Mouse (Mus musculus) megakaryocyte, adult 5-6 weeks (primary cell): ENCODE results near the gene Gm826. TPM values are rescaled to one million over a fixed set of nuclear protein-coding genes. Genes with fewer than 3 reads are reported as not detected.

Source experiments
- ATAC-seq: 2 replicates; pipeline ENCODE4 v1.8.0; 2016; ENCODE audit warnings: mild to moderate bottlenecking, inconsistent platforms; ENCODE audit not compliant: poor library complexity, severe bottlenecking
- total RNA-seq, 2 experiments: library from RNA; stranded (forward) in 1 of 2; stranded (reverse) in 1 of 2; fragments of 153-499, 151-499 nt in 1 of 2; fragments of 221-1000, 200-1000 nt in 1 of 2; gene quantifications; 2 replicates each; pipeline versions ENCODE4 v1.2.3 to v1.2.4; 2015 to 2017

Gene Gm826
- total RNA-seq, 2 experiments from 2014 or later, result 1.2 TPM; not detected in 1

GRCm38 (mm10) chr2:160298586-160298985 is 35.4 kb downstream of the Gm826 start:
- ATAC-seq, result no peak

- no peak for ATAC-seq
Measured at GRCm38 (mm10) chr2:160288538-160289151, 45.3 kb downstream of the Gm826 start.

- ATAC-seq, result peak; percentile 99
Measured at GRCm38 (mm10) chr2:160275959-160276657, 57.9 kb downstream of the Gm826 start.

- peak; percentile 88 for ATAC-seq
Measured at GRCm38 (mm10) chr2:160267828-160268453, 66.0 kb downstream of the Gm826 start.

GRCm38 (mm10) chr2:160263861-160264260 is 70.1 kb downstream of the Gm826 start:
- ATAC-seq, result no peak

GRCm38 (mm10) chr2:160261538-160261937 is 72.4 kb downstream of the Gm826 start:
- no peak for ATAC-seq

Other genes starting within 250 kb of the Gm826 start
- 15.3 and 17.5 TPM in 2 replicates for gene Mafb, start 32.9 kb upstream of the Gm826 start, total RNA-seq (2015)
- gene Mafb, start 32.9 kb upstream of the Gm826 start, total RNA-seq (2017), result 6.4 and 8.1 TPM in 2 replicates